Mouse (Mus musculus): Measurements from ENCODE around the gene Nell2.

GRCm38 (mm10) chr15:95107246-95107809, 421.0 kb downstream of the Nell2 start:
- TF ChIP-seq CTCF (IDR thresholded peaks at IDR 0.05; ENCODE audit: extremely low read depth, insufficient read depth, low read length), result no peak
- no peak for TF ChIP-seq POLR2A (IDR thresholded peaks at IDR 0.05; ENCODE audit: extremely low read depth, insufficient read depth, low read length)

Data from cortical plate, adult 2 months (tissue).